Comparison of ENCODE assay signal across 17 mouse cellular contexts in genomic region chr2:181153131-181153530, GRCm38 (mm10). TPM values are rescaled to one million over a fixed set of nuclear protein-coding genes. Genes with fewer than 3 reads are reported as not detected.
"Had no signal": no experiment of that assay in that cellular context is flagged by ENCODE, and none has a peak within 500 bp of the region (broad histone marks: within the 10 kb centered on the region; RNA-seq: fewer than 3 reads in every experiment).

No protein-coding gene starts in this region.

- ATAC-seq: lung, postnatal 0 days; midbrain, embryonic 13.5 days; midbrain, embryonic 15.5 days had no signal

- H3K27ac ChIP-seq: lung, embryonic 15.5 days; macrophage; midbrain, embryonic 13.5 days; midbrain, embryonic 15.5 days; neural tube, embryonic 12.5 days; stomach, embryonic 15.5 days; stomach, postnatal 0 days had no signal

- H3K36me3 ChIP-seq: lung, embryonic 15.5 days; neural tube, embryonic 12.5 days; stomach, embryonic 15.5 days had no signal

- DNase-seq: right cerebral cortex, postnatal 14 days had no signal

- H3K4me3 ChIP-seq: lung, embryonic 15.5 days; megakaryocyte, embryonic 14.5 days; midbrain, embryonic 13.5 days; midbrain, embryonic 15.5 days; neural tube, embryonic 12.5 days; stomach, embryonic 15.5 days had no signal

- H3K9me3 ChIP-seq: lung, embryonic 15.5 days; megakaryocyte, embryonic 14.5 days; midbrain, embryonic 13.5 days; midbrain, embryonic 15.5 days; neural tube, embryonic 12.5 days; stomach, embryonic 15.5 days had no signal

- H3K9ac ChIP-seq: lung, embryonic 15.5 days; midbrain, embryonic 13.5 days; midbrain, embryonic 15.5 days; neural tube, embryonic 12.5 days; stomach, embryonic 15.5 days had no signal

- H3K4me2 ChIP-seq: lung, embryonic 15.5 days; midbrain, embryonic 11.5 days; midbrain, embryonic 13.5 days; midbrain, embryonic 15.5 days; neural tube, embryonic 12.5 days; stomach, embryonic 15.5 days had no signal

RNA-seq across cellular contexts. Expression of gene Eef1a2, which starts 3.7 kb away (rescaled TPM):
- total RNA-seq: megakaryocyte progenitor cell, adult 5-6 weeks; monocyte, adult 5-6 weeks; neutrophil, adult 5-6 weeks had no signal

RNA-seq across cellular contexts. Expression of gene Kcnq2, which starts 18.0 kb away (rescaled TPM):
- total RNA-seq: megakaryocyte progenitor cell, adult 5-6 weeks; monocyte, adult 5-6 weeks; neutrophil, adult 5-6 weeks had no signal
- polyA plus RNA-seq: lung, postnatal 0 days; macrophage; spleen, adult 2 months had no signal

RNA-seq across cellular contexts. Expression of gene Ptk6, which starts 49.5 kb away (rescaled TPM):
- total RNA-seq: megakaryocyte progenitor cell, adult 5-6 weeks; midbrain, postnatal 0 days had no signal
- polyA plus RNA-seq: macrophage; midbrain, embryonic 11.5 days; midbrain, embryonic 13.5 days; midbrain, embryonic 15.5 days; midbrain, postnatal 0 days; neural tube, embryonic 12.5 days; neural tube, embryonic 14.5 days had no signal

RNA-seq across cellular contexts. Expression of gene Srms, which starts 59.9 kb away (rescaled TPM):
- total RNA-seq: megakaryocyte progenitor cell, adult 5-6 weeks had no signal
- polyA plus RNA-seq: macrophage; midbrain, embryonic 13.5 days had no signal
